Mouse (Mus musculus): ENCODE measurements around the gene Olfr1413.

- TF ChIP-seq CTCF (IDR thresholded peaks at IDR 0.05; ENCODE audit: low read depth, low read length), result no peak
- no peak for TF ChIP-seq POLR2A (IDR thresholded peaks at IDR 0.05; ENCODE audit: extremely low read depth, insufficient read depth, low read length)
These were observed 47.2 kb downstream of the Olfr1413 start for GRCm38 (mm10) chr1:92618360-92618759.
